Mouse (Mus musculus) midbrain, embryonic 12.5 days (tissue): ENCODE measurements around the gene Spem2. TPM values are rescaled to one million over a fixed set of nuclear protein-coding genes. Genes with fewer than 3 reads are reported as not detected.

Source experiments
- ATAC-seq: fragments of 200-750 bp; cut with Nextera tagmentation; 2 replicates; pipeline ENCODE4 v1.8.0; 2017; ENCODE audit warnings: low read depth, moderate TSS enrichment, moderate library complexity; ENCODE audit not compliant: low FRiP score
- H3K27ac ChIP-seq: fragments of 300-500 bp; sonication (generic); replicated peaks from 2 replicates; pipeline ENCODE4 v1.5.1; 2016; ENCODE audit warnings: mild to moderate bottlenecking
- H3K27me3 ChIP-seq: fragments of 300-500 bp; sonication (generic); 2 replicates; pipeline ENCODE4 v1.6.1; 2016; ENCODE audit warnings: mild to moderate bottlenecking
- H3K36me3 ChIP-seq: fragments of 300-500 bp; sonication (generic); 2 replicates; pipeline ENCODE4 v1.6.1; 2016
- H3K4me1 ChIP-seq: fragments of 300-500 bp; sonication (generic); 2 replicates; pipeline ENCODE4 v1.6.1; 2016
- H3K4me2 ChIP-seq: fragments of 300-500 bp; sonication (generic); replicated peaks from 2 replicates; pipeline ENCODE4 v1.6.1; 2016; ENCODE audit warnings: mild to moderate bottlenecking, moderate library complexity
- H3K4me3 ChIP-seq: fragments of 300-500 bp; sonication (generic); 2 replicates; pipeline ENCODE4 v1.5.1; 2016; ENCODE audit warnings: mild to moderate bottlenecking
- H3K9ac ChIP-seq: fragments of 300-500 bp; sonication (generic); replicated peaks from 2 replicates; pipeline ENCODE4 v1.6.1; 2016; ENCODE audit warnings: mild to moderate bottlenecking, moderate library complexity
- H3K9me3 ChIP-seq: fragments of 300-500 bp; sonication (generic); 2 replicates; pipeline ENCODE4 v1.6.1; 2016; ENCODE audit warnings: mild to moderate bottlenecking
- WGBS: fragments of 180-500 bp; shearing (Covaris S2); methylation state at CpG from one replicate; pipeline ENCODE4 v1.1.7; 2016; 5-methylcytosine and 5-hydroxymethylcytosine counted together
- polyA plus RNA-seq: library from polyadenylated mRNA; unstranded; fragments of >200 nt; fragmentation: Nextera tagmentation; extraction: Ambion mirVana; gene quantifications from 2 replicates; pipeline ENCODE4 v1.2.1, GENCODE M21; 2016

Gene Spem2
- polyA plus RNA-seq, 1 experiment from 2014 or later, result not detected

- no peak within 1 kb of the TSS; the same call in 1 of the 2 replicates for H3K27ac ChIP-seq
- peaks cover 44% of the 10 kb centered on the region for H3K27me3 ChIP-seq
- H3K36me3 ChIP-seq, result no peaks in the 10 kb centered on the region
- 3% methylated on average over 52 of the region's 52 CpGs for WGBS
- no peaks in the 10 kb centered on the region for H3K9me3 ChIP-seq
- peak within 1 kb of the TSS; percentile 35; the same call in 1 of the 2 replicates for H3K9ac ChIP-seq
- H3K4me2 ChIP-seq, result peak within 1 kb of the TSS; percentile 74
- H3K4me1 ChIP-seq, result peaks cover 26% of the 10 kb centered on the region
- peak within 1 kb of the TSS; percentile 43 for H3K4me3 ChIP-seq
- ATAC-seq, result peak; percentile 92
Observed at GRCm38 (mm10) chr11:69795168-69795982, 22.9 kb downstream of the Spem2 start, which contains the start of gene Chrnb1. Gene Chrnb1, minus strand, starts transcription at chr11:69795943.

- no peak overlapping the region for H3K4me3 ChIP-seq
- no peak overlapping the region for H3K4me2 ChIP-seq
- WGBS, result 60% methylated on average over 5 of the region's 5 CpGs
- H3K4me1 ChIP-seq, result peaks cover 9% of the 10 kb centered on the region
- no peaks in the 10 kb centered on the region for H3K9me3 ChIP-seq
- ATAC-seq, result no peak
- H3K27me3 ChIP-seq, result peaks cover 43% of the 10 kb centered on the region
- no peak overlapping the region for H3K27ac ChIP-seq
- H3K36me3 ChIP-seq, result no peaks in the 10 kb centered on the region
- H3K9ac ChIP-seq, result no peak overlapping the region
Observed at GRCm38 (mm10) chr11:69793429-69793828, 24.8 kb downstream of the Spem2 start.

- Histone ChIP-seq H3K4me2 (no peak overlapping the region), H3K27me3 (peaks cover 25% of the 10 kb centered on the region), H3K9ac (no peak overlapping the region), H3K4me3 (no peak overlapping the region), H3K4me1 (peaks cover 9% of the 10 kb centered on the region), H3K27ac (no peak overlapping the region), H3K36me3 (no peaks in the 10 kb centered on the region), H3K9me3 (no peaks in the 10 kb centered on the region)
- ATAC-seq, result no peak
- 77% methylated on average over 5 of the region's 5 CpGs for whole genome bisulfite sequencing
Observed at GRCm38 (mm10) chr11:69791420-69791819, 26.8 kb downstream of the Spem2 start.

- H3K9me3 ChIP-seq, result no peaks in the 10 kb centered on the region
- no peak overlapping the region for H3K4me3 ChIP-seq
- no peak for ATAC-seq
- H3K4me2 ChIP-seq, result no peak overlapping the region
- no peaks in the 10 kb centered on the region for H3K4me1 ChIP-seq
- 69% methylated on average over 5 of the region's 5 CpGs for WGBS
- H3K36me3 ChIP-seq, result no peaks in the 10 kb centered on the region
- peaks cover 16% of the 10 kb centered on the region for H3K27me3 ChIP-seq
- no peak overlapping the region for H3K27ac ChIP-seq
- H3K9ac ChIP-seq, result no peak overlapping the region
Observed at GRCm38 (mm10) chr11:69789431-69789830, 28.8 kb downstream of the Spem2 start.

- no peak overlapping the region for H3K27ac ChIP-seq
- H3K9me3 ChIP-seq, result no peaks in the 10 kb centered on the region
- peaks cover 3% of the 10 kb centered on the region for H3K27me3 ChIP-seq
- ATAC-seq, result no peak
- no peak overlapping the region for H3K9ac ChIP-seq
- no peaks in the 10 kb centered on the region for H3K4me1 ChIP-seq
- 84% methylated on average over 5 of the region's 5 CpGs for WGBS
- H3K4me2 ChIP-seq, result no peak overlapping the region
- no peaks in the 10 kb centered on the region for H3K36me3 ChIP-seq
- H3K4me3 ChIP-seq, result no peak overlapping the region
Observed at GRCm38 (mm10) chr11:69787306-69787705, 31.0 kb downstream of the Spem2 start.

- no peak overlapping the region for H3K27ac ChIP-seq
- no peak for ATAC-seq
- no peak overlapping the region for H3K4me2 ChIP-seq
- H3K4me1 ChIP-seq, result no peaks in the 10 kb centered on the region
- no peaks in the 10 kb centered on the region for H3K9me3 ChIP-seq
- WGBS, result 51% methylated on average over 15 of the region's 15 CpGs
- no peak overlapping the region for H3K9ac ChIP-seq
- H3K36me3 ChIP-seq, result no peaks in the 10 kb centered on the region
- peaks cover 3% of the 10 kb centered on the region for H3K27me3 ChIP-seq
- no peak overlapping the region for H3K4me3 ChIP-seq
Observed at GRCm38 (mm10) chr11:69784793-69785272, 33.4 kb downstream of the Spem2 start.

- Histone ChIP-seq H3K4me2 (no peak overlapping the region), H3K4me3 (no peak overlapping the region), H3K27ac (no peak overlapping the region), H3K9ac (no peak overlapping the region), H3K4me1 (no peaks in the 10 kb centered on the region), H3K27me3 (peaks cover 15% of the 10 kb centered on the region), H3K36me3 (no peaks in the 10 kb centered on the region), H3K9me3 (no peaks in the 10 kb centered on the region)
- ATAC-seq, result no peak
- WGBS, result 58% methylated on average over 4 of the region's 4 CpGs
Observed at GRCm38 (mm10) chr11:69781828-69782227, 36.4 kb downstream of the Spem2 start.

- H3K27ac ChIP-seq, result no peak overlapping the region
- no peak overlapping the region for H3K4me2 ChIP-seq
- 0 out of 2 replicates have a peak, but pooled peaks cover 4% of the 10 kb centered on the region for H3K36me3 ChIP-seq
- no peak for ATAC-seq
- no peaks in the 10 kb centered on the region for H3K9me3 ChIP-seq
- no peak overlapping the region for H3K4me3 ChIP-seq
- no peak overlapping the region for H3K9ac ChIP-seq
- no peaks in the 10 kb centered on the region for H3K4me1 ChIP-seq
- 49% methylated on average over 7 of the region's 7 CpGs for WGBS
- H3K27me3 ChIP-seq, result peaks cover 21% of the 10 kb centered on the region
Observed at GRCm38 (mm10) chr11:69778985-69779384, 39.3 kb downstream of the Spem2 start.

- H3K9me3 ChIP-seq, result no peaks in the 10 kb centered on the region
- no peak overlapping the region for H3K4me2 ChIP-seq
- H3K27ac ChIP-seq, result no peak overlapping the region
- WGBS, result 73% methylated on average over 23 of the region's 23 CpGs
- H3K4me1 ChIP-seq, result no peaks in the 10 kb centered on the region
- ATAC-seq, result no peak
- H3K4me3 ChIP-seq, result no peak overlapping the region
- 0 out of 2 replicates have a peak, but pooled peaks cover 4% of the 10 kb centered on the region for H3K36me3 ChIP-seq
- H3K27me3 ChIP-seq, result peaks cover 21% of the 10 kb centered on the region
- no peak overlapping the region for H3K9ac ChIP-seq
Observed at GRCm38 (mm10) chr11:69778258-69778982, 39.8 kb downstream of the Spem2 start.

GRCm38 (mm10) chr11:69777504-69778257, 40.6 kb downstream of the Spem2 start:
- no peak for ATAC-seq
- H3K4me3 ChIP-seq, result no peak overlapping the region
- WGBS, result 70% methylated on average over 24 of the region's 26 CpGs
- H3K4me2 ChIP-seq, result no peak overlapping the region
- H3K9me3 ChIP-seq, result no peaks in the 10 kb centered on the region
- H3K9ac ChIP-seq, result no peak overlapping the region
- H3K36me3 ChIP-seq, result 0 out of 2 replicates have a peak, but pooled peaks cover 4% of the 10 kb centered on the region
- H3K27ac ChIP-seq, result no peak overlapping the region
- no peaks in the 10 kb centered on the region for H3K4me1 ChIP-seq
- peaks cover 21% of the 10 kb centered on the region for H3K27me3 ChIP-seq

- no peak overlapping the region for H3K27ac ChIP-seq
- no peaks in the 10 kb centered on the region for H3K9me3 ChIP-seq
- no peak overlapping the region for H3K4me2 ChIP-seq
- 86% methylated on average over 20 of the region's 20 CpGs for whole genome bisulfite sequencing
- H3K27me3 ChIP-seq, result peaks cover 21% of the 10 kb centered on the region
- no peak overlapping the region for H3K9ac ChIP-seq
- no peaks in the 10 kb centered on the region for H3K4me1 ChIP-seq
- no peak for ATAC-seq
- H3K4me3 ChIP-seq, result no peak overlapping the region
- 0 out of 2 replicates have a peak, but pooled peaks cover 4% of the 10 kb centered on the region for H3K36me3 ChIP-seq
Observed at GRCm38 (mm10) chr11:69776488-69776887, 41.8 kb downstream of the Spem2 start.
